Mouse (Mus musculus) ES-E14 (cell line): Measurements from ENCODE around the gene Gm49368.

Source experiments
- MAFK ChIP-seq: IDR thresholded peaks from 2 replicates; pipeline ENCODE4 v1.6.1; 2014; ENCODE audit warnings: mild to moderate bottlenecking, low read depth, low read length, inconsistent platforms; ENCODE audit not compliant: insufficient read depth
- ZNF384 ChIP-seq: IDR thresholded peaks from 2 replicates; pipeline ENCODE4 v1.6.1; 2012; ENCODE audit warnings: low read depth, low read length, inconsistent platforms

DNA sequence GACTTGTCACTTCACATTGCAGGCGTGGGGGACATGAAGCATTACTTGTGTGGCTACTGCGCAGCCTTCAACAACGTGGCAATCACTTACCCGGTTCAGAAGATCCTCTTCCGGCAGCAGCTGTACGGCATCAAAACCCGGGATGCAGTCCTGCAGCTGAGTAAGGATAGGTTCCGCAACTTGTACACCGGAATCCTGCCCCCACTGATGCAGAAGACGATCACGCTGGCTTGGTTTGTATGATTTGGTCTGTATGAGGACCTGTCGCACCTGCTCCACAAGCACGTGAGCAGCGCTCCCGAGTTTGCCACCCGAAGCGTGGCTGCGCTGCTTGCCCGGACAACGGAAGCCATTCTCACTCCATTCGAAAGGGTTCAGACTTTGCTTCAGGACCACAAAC lies 91.6 kb downstream of the Gm49368 start, which contains the start of gene Itgad:
- TF ChIP-seq MAFK (no peak), ZNF384 (no peak)
